Mouse (Mus musculus): ENCODE measurements around the gene Dpp6.

Gene Dpp6

DNA sequence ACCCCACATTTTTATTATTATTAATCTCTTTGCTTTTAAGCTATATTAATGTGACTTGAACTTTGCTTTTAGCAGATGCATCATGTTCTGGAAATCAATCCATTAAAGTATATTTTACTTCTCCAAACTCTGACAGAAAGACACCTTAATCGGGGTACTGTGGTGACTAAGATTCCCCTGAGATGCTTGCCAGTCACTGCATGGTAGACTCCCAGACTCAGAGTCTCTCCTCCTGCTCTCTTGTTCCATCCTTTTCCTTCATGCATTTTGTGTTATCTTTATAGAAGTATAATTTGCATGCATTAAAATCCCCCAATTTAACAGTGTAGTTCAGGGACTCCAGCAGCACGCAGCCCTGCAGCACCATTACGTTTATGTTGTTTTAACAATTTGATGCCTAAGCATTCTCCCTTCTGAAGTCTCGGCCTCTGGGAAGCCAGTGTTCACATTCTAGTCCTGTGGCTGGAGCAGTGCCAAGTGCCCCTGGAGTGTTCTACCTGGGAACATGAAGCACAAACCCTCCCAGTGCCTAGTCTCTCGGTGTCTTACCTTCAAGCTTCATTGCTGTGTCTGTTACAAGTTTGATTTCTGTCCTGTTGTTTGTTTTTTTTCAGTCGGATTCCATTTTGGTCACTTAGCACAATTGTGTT is 153.1 kb downstream of the Dpp6 start:
- DNase-seq (ENCODE audit: low spot score), result no peak

DNA sequence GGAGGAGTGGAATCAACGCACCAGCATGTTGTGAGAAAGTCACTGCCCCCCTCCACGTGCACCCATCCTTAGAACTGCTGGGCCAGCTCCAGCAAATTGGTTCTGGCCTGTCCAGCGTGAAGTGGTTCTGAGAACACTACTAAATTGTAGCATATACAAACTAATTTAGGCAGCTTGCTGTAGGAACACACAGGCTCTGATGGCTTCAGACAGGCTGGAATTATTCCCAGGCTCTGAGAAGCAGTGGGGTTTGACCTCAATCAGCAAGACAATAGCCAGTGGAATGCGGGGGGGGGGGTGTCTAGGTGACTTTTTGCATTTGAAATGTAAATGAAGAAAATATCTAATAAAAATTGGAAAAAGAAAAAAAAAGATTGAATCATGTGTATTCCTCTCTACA is 156.2 kb downstream of the Dpp6 start:
- DNase-seq (ENCODE audit: low spot score), result no peak

DNA sequence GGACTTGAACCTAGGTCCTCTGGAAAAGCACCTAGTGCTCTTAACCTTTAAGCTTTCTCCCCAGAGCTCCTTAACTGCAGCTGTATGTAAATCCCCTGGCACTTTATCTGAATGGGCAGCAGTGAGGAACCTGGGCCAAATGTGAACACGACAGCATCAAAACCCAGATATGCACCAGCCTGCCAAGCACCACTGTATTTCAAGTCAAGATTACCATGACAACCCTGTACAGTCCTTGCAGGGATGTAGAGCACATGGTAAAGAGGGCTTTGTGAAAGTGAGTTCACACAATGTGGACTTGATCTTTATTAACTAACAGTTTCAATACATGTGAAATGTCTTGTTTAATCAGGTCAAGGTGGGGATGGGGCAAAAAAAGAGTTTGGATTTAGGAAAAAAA is 162.3 kb downstream of the Dpp6 start:
- no peak for DNase-seq (ENCODE audit: low spot score)

DNA sequence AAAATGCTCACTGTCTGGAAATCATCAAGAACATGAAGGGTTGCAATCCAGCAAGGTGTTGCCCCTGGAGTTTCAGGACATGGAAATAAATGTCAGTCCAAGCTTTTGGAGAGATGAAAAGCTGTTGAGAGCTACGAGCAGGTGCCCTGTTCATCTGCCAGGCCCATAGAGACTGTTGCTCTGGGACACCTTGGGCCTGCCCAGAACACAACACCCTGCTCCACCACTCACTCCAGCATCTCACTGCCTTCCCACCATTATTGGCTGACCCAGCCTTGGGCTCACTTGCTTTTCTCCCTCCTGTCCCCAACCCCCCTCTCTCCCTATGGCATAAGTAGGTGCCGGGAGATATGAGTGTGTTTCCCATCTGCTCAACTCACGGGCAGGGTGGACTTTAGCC is 162.8 kb downstream of the Dpp6 start:
- DNase-seq (ENCODE audit: low spot score), result no peak

DNA sequence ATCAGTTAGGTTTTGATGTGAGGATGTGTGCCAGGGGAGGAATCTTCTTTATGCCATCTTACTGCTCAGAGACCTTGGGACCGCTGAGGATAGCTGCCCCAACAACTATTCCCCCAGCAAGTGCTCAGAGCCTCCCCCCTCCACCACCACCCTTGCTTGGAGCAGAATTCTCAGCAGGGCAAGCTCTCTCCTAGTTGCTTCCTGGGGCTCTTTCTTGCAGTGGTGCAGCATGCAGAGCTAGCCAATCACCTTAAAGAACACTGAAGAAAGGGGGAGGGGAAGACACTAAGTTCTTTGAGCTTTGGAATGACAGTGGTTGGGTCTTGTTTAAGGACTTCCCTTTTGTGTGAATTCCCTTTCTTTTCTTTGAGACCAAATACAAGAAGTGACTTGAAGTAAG is 168.1 kb downstream of the Dpp6 start:
- DNase-seq (ENCODE audit: low spot score), result no peak

DNA sequence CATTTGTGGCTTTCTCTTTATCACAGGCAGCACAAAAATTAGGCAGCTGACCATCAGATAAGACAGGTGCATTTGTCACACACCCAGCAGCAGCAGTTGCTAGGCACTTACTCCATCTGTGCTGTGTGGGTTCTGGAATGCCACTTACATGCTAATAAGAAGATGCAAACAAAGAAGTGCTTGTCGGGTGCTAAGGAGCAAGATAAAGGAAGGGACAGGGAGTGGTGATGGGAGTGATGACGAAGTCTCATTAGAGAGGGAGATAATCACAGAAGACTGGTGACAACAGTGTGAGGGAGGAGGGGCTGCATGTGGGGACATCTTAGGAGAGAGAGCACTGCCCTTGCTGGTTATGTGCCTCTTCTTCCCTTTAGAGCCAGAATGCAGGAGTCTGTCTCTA is 174.6 kb downstream of the Dpp6 start:
- no peak for DNase-seq (ENCODE audit: low spot score)

DNA sequence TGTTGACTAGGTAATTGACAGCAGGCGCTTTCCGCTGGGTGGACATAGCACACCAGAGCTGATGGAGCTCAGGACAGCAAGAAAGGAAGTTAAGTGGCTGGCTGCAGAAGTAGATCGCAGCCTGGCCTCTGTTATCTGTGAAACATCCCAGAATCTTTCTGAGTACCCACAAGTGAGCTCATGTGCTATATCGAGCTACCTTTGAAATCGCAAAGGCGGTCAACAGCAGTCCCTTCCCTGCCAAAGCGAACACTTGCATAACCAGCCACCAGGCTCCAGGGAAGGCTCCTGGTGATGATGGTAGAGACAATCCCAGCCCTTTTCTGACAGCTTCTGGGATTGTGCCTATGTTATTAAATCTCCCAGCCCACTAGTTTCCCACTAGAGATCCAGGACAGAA is 186.5 kb downstream of the Dpp6 start:
- DNase-seq (ENCODE audit: low spot score), result no peak

DNA sequence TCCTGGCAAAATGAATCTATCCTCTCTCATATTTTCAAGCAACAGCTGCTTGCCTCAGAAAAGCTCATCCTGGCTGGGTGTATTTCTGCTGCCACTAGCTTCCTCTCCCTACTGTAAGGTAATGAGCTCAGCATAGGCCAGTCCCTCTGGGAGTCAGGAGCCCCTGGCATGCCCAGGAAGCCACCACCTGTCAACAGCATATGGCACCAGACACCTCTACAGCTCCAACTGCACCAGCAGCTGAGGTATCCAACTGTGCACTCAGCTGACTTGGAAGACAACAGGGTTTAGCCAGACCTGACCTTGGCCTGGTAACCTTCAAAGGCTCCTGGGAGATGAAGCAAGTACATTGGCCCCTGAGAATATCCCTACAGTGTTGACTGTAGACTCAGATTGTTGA is 192.2 kb downstream of the Dpp6 start:
- DNase-seq (ENCODE audit: low spot score), result no peak

DNA sequence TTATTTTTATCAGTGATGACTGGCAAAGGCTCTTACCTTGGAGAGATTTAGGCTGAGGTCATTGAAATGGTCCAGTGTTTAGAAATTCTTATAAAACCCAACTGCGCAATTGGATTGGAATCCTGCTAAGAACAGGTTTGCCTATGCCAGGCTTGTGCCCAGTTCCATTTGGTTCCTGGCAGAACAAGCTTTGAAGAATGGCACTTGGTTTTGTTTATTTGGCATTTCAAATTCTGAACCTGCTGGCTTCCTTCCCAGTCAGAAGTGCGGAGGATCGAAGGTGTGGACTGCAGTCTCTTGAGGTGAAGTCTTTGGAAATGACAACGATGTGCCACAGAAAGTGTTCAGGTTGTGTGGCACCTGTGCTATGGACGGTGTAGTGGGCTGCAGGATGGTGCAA is 193.6 kb downstream of the Dpp6 start:
- no peak for DNase-seq (ENCODE audit: low spot score)

DNA sequence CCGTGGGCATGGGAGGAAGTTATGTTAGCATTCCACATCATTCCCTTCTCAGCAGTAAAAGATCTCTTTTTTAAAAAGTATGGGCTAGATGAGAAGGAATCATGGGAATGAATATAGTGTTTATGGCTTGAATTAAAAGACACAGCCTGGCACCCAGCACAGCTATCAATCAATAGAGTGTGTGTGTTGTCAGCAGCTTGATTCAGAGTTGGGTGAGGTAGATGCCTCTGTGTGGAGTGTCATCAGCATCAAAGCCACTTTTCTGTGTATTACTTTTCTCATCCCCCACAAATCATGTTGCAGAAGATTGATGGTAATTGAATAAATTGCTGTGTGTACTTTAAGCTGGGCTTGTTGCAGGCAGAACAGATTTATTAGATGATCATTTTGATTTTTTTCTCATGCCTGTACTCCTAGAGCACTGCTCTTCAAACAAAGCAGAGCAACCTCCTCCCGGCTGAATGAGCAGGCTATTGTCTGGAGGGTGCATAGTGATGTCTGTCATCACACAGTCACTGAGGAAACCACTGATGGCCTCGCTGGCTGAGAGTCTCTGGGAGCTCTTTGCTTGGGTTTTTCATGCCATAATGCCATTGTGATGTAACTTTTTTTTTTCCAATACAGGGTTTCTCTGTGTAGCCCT is 201.4 kb downstream of the Dpp6 start:
- no peak for DNase-seq (ENCODE audit: low spot score)

DNA sequence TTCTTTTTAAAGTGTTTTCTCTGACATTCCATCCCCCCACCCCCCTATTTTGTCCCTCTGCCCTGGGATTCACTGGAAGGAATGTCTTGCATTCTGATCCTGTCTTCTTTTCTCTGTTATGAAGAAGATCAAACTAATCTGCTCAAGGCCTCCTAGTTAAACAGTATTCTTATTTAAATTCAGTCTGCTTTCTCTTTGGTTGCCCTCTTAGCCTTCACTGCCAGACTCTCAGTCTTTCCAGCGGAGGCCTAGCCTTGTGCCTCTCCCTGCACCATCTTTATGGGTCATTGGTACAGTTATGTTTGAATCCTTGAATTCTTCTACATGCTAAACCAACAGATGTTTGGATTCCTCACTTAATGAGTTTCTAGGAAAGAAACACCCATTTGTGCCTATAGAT is 211.6 kb downstream of the Dpp6 start:
- DNase-seq (ENCODE audit: low spot score), result no peak

DNA sequence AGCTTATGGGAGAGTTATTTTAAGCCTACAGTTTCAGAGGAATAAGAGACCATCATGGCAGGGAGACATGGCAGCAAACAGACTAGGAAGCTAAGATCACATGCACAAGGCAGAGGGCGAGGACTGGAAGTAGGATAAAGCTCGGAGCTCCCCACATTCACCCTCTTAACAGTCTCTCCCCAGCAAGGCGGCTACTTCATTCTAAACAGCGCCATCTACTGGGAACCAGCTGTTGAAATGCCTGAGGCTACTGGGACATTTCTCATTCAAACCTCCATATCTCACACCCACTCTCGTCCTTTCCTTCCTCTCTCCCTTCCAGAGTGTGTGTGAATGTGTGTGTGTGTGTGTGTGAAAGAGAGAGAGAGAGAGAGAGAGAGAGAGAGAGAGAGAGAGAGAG is 212.8 kb downstream of the Dpp6 start:
- DNase-seq (ENCODE audit: low spot score), result no peak

DNA sequence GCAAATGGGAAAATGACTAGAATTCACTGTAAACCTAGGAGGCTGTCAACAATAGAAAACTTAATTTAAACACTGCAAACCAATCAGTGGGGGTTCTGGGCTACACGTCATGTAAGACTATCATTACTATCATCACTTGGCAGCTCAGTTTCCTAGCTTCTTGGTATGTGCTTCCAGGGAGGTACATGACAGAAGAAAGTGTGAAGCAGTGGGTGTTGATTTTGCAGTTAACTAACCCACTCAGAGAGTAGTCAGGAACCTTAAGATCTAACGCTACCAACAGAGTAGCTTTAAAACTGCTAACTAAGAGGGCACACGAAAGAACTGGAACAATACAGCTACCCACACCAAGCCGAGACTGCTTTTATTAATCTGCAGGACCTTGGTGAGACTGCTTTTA is 217.9 kb downstream of the Dpp6 start:
- DNase-seq (ENCODE audit: low spot score), result no peak

DNA sequence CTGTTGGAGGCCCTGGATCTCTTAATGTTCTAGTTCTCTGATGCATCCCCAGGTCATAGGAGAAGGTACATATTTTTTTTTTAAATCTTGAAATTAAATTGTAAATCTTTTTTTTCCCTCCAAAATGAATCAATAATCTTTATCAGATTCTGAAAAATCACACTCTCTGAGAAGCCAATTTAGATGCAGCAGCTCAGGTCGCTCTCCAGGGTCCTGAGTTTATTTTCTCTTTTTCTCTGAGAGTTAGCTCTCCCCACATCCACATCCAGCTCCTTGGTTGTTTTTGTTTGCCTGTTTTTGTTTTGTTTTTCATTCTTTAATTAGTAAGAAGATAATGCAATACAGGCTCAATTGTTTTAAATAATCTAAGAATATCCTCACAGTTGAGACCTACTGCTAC is 218.3 kb downstream of the Dpp6 start:
- no peak for DNase-seq (ENCODE audit: low spot score)

DNA sequence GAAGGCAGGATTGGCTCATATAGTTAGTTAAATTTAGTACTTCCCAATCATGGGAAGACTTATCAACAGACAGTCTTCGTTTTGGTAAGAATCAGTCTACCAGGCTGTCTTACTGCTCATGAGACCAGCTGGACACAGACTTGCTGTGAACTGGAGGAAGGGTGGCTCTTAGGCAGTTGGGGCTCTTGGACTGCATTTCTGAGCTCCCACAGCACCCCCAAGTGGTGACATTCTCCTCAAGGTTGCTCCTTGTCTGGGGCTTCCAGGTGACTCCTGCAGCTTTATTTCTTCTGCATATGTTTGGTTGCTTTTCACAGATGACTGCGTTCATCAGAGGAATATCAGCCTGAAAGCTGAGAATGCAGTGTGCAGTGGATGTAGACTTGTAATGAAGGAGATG is 218.9 kb downstream of the Dpp6 start:
- no peak for DNase-seq (ENCODE audit: low spot score)

DNA sequence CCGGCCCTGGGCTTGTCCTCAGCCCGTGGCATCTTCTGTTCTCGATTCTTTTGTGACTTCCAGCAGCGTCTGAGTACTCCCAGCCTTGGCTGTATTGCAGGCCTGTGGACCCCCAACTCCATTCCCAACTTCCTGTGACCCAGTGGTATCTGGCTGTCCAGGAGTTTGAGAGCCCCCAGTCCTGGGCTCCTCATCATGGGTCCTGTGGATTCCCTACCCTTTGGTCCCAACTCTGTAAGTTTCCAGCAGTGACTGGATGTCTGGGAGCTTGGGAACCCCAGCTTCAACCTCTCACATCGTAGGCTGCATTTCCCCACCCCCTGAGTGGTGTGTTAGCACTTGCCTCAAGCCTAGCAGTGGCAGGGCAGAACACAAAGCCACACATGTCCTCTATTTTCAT is 220.8 kb downstream of the Dpp6 start:
- no peak for DNase-seq (ENCODE audit: low spot score)

DNA sequence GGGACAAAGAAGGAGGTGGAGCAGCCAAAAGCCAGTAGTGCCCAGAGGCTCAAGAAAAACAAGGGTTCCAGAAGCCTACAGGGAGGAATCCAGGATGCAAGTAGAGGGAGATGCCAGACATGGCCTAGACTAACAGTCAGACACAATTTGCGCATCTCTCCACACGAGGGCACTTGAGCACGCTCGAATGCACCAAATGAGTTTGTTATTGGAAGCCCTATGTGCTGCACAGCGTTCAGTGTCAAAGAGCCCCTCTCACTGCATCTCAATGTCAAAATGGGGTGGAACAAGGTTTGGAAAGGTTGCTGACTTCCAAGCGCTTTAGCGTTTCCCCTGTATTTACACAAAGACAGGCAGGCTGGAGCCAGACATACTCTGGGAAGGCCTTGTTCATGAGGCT is 231.2 kb downstream of the Dpp6 start:
- DNase-seq (ENCODE audit: low spot score), result no peak

DNA sequence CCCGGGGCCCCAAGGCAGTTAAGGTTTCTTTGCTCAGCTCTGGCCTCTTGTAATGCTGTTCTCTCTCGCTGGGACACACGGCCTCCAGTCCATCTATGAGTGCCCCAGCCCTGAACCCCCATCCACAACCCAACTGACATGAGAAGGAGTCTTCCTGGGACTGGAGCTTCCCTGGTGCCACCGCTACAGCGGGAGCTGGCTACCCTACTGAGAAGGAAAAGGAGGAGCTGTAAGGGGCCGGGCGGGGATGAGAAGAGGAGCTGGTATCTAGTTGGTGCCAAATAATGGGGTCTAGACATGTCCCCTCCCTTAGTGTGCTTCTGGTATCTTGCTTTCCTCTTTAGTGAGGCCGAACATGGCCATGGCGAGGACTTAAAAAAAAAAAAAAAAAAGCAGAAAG is 231.9 kb downstream of the Dpp6 start:
- no peak for DNase-seq (ENCODE audit: low spot score)

DNA sequence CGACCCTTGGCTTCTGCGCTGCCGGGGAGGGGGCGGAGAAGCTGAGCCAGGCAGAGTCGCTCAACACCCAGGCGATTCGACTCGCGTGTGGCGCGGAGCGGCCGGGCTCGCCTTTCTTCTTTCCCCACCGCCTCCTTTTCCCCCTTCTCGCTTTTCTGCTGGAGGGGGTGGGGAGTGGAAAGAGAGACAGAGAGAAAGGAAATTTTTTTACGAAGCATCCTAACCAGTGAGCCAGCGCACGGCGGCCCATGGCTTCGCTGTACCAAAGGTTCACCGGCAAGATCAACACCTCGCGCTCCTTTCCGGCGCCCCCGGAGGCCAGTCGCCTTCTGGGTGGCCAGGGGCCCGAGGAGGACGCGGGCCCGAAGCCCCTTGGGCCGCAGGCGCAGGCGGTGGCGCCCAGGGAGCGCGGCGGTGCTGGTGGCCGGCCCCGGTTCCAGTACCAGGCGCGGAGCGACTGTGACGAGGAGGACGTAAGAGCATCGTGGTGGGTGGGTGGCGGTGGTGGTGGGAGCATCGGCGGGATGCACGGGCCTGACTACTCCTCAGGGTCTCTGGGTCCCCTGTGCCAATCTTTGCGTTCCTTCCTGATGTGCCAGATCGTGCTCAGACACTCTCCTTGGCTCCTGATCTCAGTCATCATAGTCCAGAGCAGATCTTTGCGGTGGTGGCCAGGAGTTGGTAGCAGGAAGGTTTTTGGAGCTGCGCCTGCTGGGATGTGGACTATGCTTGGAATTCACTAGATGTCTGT is 232.5 kb downstream of the Dpp6 start:
- no peak for DNase-seq (ENCODE audit: low spot score)

DNA sequence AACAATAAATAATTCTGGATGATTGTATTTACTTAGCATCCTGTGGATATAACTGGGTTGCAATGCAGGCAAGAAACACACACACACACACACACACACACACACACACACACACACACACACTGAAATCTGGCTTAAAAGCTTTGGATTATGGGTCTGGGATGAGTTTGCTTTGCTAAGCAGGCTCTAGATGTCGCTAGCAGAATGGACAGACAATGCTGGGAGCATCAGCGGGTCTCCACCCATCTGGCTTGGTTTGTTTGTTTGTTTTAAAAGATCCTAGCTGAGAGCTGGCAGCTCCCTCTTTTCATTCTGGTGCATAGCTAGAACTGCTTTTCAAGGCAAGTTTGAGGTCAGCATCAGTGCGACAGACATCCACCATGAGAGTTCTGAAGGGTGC is 234.2 kb downstream of the Dpp6 start:
- no peak for DNase-seq (ENCODE audit: low spot score)

DNA sequence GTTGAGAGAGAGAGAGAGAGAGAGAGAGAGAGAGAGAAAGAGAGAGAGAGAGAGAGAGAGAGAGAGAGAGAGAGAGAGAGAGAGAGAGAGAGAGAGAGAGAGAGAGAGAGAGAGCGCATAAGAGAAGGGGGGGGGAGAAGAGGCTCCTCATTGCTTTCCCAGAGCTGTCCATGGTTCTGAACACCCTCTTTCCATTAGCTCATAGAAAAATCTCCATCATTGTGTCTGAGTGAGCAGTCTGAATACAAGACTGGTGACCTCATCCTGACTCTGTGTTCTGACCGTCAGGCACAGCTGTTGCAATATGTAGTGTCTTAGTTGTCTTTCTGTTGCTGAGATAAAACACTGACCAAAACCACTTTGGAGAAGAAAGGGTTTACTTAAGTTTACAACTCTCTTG is 235.4 kb downstream of the Dpp6 start:
- no peak for DNase-seq (ENCODE audit: low spot score)

DNA sequence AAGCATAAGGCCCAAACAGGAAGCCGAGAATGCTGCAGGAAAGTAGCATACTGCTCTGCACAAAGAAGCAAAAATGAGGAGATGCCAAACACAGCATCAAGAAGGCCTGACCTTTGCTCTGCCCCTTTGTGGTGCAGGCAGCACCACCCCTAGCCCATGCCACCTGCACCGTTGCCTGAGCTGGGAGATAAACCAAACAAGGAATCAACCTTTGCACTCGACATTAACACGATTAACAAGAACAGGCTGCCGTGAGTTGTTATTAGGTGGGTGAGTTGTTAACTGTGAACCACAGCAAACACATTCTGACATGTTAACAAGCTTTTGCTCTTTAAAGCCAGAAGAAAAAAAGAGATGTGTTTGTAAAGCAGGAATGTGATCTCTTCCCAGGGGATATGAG is 239.4 kb downstream of the Dpp6 start:
- no peak for DNase-seq (ENCODE audit: low spot score)

DNA sequence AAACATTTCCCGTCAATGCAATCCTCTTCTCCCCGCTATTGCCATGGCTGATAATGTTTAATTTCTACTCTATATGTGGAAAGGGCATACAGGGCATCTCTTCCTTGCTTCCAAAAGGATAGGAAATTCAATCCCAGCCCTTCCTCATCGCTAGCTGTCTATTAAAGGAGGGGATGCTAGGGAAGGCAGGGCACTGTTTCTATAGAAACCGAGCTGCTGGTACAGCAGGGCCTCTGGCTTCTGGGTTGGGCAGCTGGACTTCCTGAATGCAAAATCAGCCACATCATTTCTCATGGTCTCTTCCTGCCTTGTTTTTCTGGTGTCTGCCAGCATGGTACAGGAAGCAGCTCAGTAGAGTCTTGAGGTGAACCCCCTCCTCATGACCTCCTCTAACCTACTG is 243.1 kb downstream of the Dpp6 start:
- no peak for DNase-seq (ENCODE audit: low spot score)

DNA sequence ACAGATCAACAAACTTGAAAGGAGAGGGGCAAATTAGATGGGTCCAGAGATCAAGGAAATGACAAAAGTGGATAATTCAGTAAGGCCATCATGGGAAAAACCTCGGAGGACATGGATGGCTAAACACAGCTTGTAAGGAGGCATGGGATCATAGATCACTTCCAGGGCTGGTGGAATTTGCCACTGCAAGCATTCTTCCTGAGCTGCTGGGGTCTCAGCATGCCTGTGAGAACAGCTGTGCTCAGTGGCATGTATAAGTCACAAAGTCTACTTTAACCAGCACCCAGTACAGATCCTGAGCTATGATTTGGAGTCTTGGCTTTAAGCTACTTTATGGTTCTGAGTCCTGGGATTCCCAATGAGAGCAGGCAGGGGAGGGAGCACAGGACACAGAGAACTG is 246.9 kb downstream of the Dpp6 start:
- DNase-seq (ENCODE audit: low spot score), result no peak

Measured in ovary, adult 18-20 months (tissue).